ENCODE assay signal across 13 mouse cellular contexts in genomic region chr4:128755900-128756299, GRCm38 (mm10). TPM values are rescaled to one million over a fixed set of nuclear protein-coding genes. Genes with fewer than 3 reads are reported as not detected.
DNase-seq lines count a peak whose midpoint lies in the region; ATAC-seq lines count a peak whose summit lies in the region.
"Had no signal": no experiment of that assay in that cellular context is flagged by ENCODE, and none has a peak within 500 bp of the region (broad histone marks: within the 10 kb centered on the region; RNA-seq: fewer than 3 reads in every experiment).

No protein-coding gene starts in this region.

- H3K9me3 ChIP-seq in embryonic facial prominence, embryonic 12.5 days, result no peaks in the 10 kb centered on the region
- H3K9me3 ChIP-seq in hindbrain, embryonic 11.5 days (ENCODE audit: control insufficient read depth, low read length), result no peaks in the 10 kb centered on the region
- no peaks in the 10 kb centered on the region for H3K9me3 ChIP-seq in midbrain, embryonic 13.5 days
- no peaks in the 10 kb centered on the region for H3K9me3 ChIP-seq in liver, embryonic 12.5 days (replicated peaks)
- H3K9me3 ChIP-seq: kidney, embryonic 15.5 days had no signal

- no peak overlapping the region for H3K9ac ChIP-seq in embryonic facial prominence, embryonic 12.5 days
- no peak overlapping the region for H3K9ac ChIP-seq in hindbrain, embryonic 11.5 days (ENCODE audit: low read depth, low read length)
- no peak overlapping the region for H3K9ac ChIP-seq in midbrain, embryonic 13.5 days (replicated peaks)
- H3K9ac ChIP-seq in liver, embryonic 12.5 days, result no peak overlapping the region
- H3K9ac ChIP-seq: kidney, embryonic 15.5 days; liver, embryonic 14.5 days had no signal

- no peak overlapping the region for H3K4me2 ChIP-seq in embryonic facial prominence, embryonic 12.5 days (replicated peaks)
- no peak overlapping the region for H3K4me2 ChIP-seq in hindbrain, embryonic 11.5 days (replicated peaks; ENCODE audit: low read depth, low read length)
- no peak overlapping the region for H3K4me2 ChIP-seq in midbrain, embryonic 13.5 days (replicated peaks)
- H3K4me2 ChIP-seq in liver, embryonic 12.5 days, result no peak overlapping the region
- H3K4me2 ChIP-seq: heart, embryonic 11.5 days; kidney, embryonic 15.5 days had no signal

- H3K27ac ChIP-seq in embryonic facial prominence, embryonic 12.5 days, result peak overlapping the region; percentile 24; the same call in 1 of the 2 replicates
- H3K27ac ChIP-seq in hindbrain, embryonic 11.5 days (ENCODE audit: low read depth, low read length), result peak overlapping the region; percentile 71
- peak overlapping the region; percentile 76 for H3K27ac ChIP-seq in midbrain, embryonic 13.5 days
- no peak overlapping the region for H3K27ac ChIP-seq in liver, embryonic 12.5 days
- H3K27ac ChIP-seq: kidney, embryonic 15.5 days; liver, embryonic 14.5 days had no signal

- peak; percentile 33 for DNase-seq in heart, postnatal 4 days
- DNase-seq in heart, postnatal 36 days, result no peak
- no peak for DNase-seq in hindbrain, embryonic 11.5 days (ENCODE audit: low spot score)
- DNase-seq in embryo, embryonic 10 days (ENCODE audit: low spot score), result no peak
- DNase-seq in kidney, postnatal 4 days, result no peak
- DNase-seq: right cerebral cortex, adult 18-20 months had no signal

- intact Hi-C loops in heart, postnatal 36 days (cut with DNase I), result no loop called here

- no peaks in the 10 kb centered on the region for H3K4me1 ChIP-seq in embryonic facial prominence, embryonic 12.5 days
- H3K4me1 ChIP-seq in hindbrain, embryonic 11.5 days (replicated peaks; ENCODE audit: control insufficient read depth, insufficient read depth, low read length), result no peaks in the 10 kb centered on the region
- peaks cover 15% of the 10 kb centered on the region; the same call in 1 of the 2 replicates for H3K4me1 ChIP-seq in midbrain, embryonic 13.5 days (replicated peaks)
- H3K4me1 ChIP-seq in liver, embryonic 12.5 days, result peaks cover 22% of the 10 kb centered on the region

- peaks cover 32% of the 10 kb centered on the region for H3K36me3 ChIP-seq in embryonic facial prominence, embryonic 12.5 days
- peaks cover 3% of the 10 kb centered on the region; the same call in 1 of the 2 replicates for H3K36me3 ChIP-seq in hindbrain, embryonic 11.5 days (ENCODE audit: control insufficient read depth, insufficient read depth, low read length)
- peaks cover 36% of the 10 kb centered on the region for H3K36me3 ChIP-seq in midbrain, embryonic 13.5 days
- peaks cover 32% of the 10 kb centered on the region for H3K36me3 ChIP-seq in liver, embryonic 12.5 days

- no peak overlapping the region for H3K4me3 ChIP-seq in embryonic facial prominence, embryonic 12.5 days
- H3K4me3 ChIP-seq in hindbrain, embryonic 11.5 days (ENCODE audit: low read depth, low read length), result no peak overlapping the region
- no peak overlapping the region for H3K4me3 ChIP-seq in midbrain, embryonic 13.5 days (replicated peaks)
- no peak overlapping the region for H3K4me3 ChIP-seq in liver, embryonic 12.5 days
- H3K4me3 ChIP-seq: kidney, embryonic 15.5 days had no signal

- H3K27me3 ChIP-seq in embryonic facial prominence, embryonic 12.5 days, result no peaks in the 10 kb centered on the region
- no peaks in the 10 kb centered on the region for H3K27me3 ChIP-seq in hindbrain, embryonic 11.5 days (ENCODE audit: control insufficient read depth, insufficient read depth, low read length)
- no peaks in the 10 kb centered on the region for H3K27me3 ChIP-seq in midbrain, embryonic 13.5 days
- no peaks in the 10 kb centered on the region for H3K27me3 ChIP-seq in liver, embryonic 12.5 days (replicated peaks)
- H3K27me3 ChIP-seq: CH12.LX; kidney, embryonic 15.5 days had no signal

- WGBS in embryonic facial prominence, embryonic 12.5 days, result 74% methylated on average over 7 of the region's 7 CpGs
- WGBS in hindbrain, embryonic 11.5 days, result 83% methylated on average over 7 of the region's 7 CpGs
- 81% methylated on average over 7 of the region's 7 CpGs for WGBS in midbrain, embryonic 13.5 days
- 63% methylated on average over 7 of the region's 7 CpGs for WGBS in liver, embryonic 12.5 days (ENCODE audit: insufficient replicate concordance)

- ATAC-seq in embryonic facial prominence, embryonic 12.5 days (ENCODE audit: insufficient number of reproducible peaks, insufficient read depth, low FRiP score, low TSS enrichment), result no peak; the same call in 1 of the 2 replicates
- no peak for ATAC-seq in hindbrain, embryonic 11.5 days (ENCODE audit: low FRiP score)
- peak; percentile 22; the same call in 1 of the 2 replicates for ATAC-seq in midbrain, embryonic 13.5 days
- ATAC-seq in liver, embryonic 12.5 days, result no peak

RNA-seq across cellular contexts. Expression of gene A3galt2, which starts 0.7 kb away (rescaled TPM):
- under 1 TPM; 0.20 to 0.36 TPM for total RNA-seq in heart, postnatal 4 days (2021)
- total RNA-seq in heart, postnatal 36 days (2021), result under 1 TPM in 1 of 2 experiments, not detected in 1; 0.08 TPM
- 0.18 and 0.19 TPM in 2 replicates for polyA plus RNA-seq in embryonic facial prominence, embryonic 12.5 days (2016; fragmentation: Nextera tagmentation; extraction: Ambion mirVana)
- polyA plus RNA-seq in hindbrain, embryonic 11.5 days (2014; fragmentation: Nextera tagmentation; extraction: Ambion mirVana), result 0.42 and 0.51 TPM in 2 replicates
- 0.23 and 0.58 TPM in 2 replicates for polyA plus RNA-seq in midbrain, embryonic 13.5 days (2015; fragmentation: Nextera tagmentation; extraction: Ambion mirVana)
- 0.04 and 0.06 TPM in 2 replicates for polyA plus RNA-seq in liver, embryonic 12.5 days (2016; fragmentation: Nextera tagmentation; extraction: Ambion mirVana)

RNA-seq across cellular contexts. Expression of gene Zfp362, which starts 49.9 kb away (rescaled TPM):
- 10 to 100 TPM; 33.9 to 34.4 TPM for total RNA-seq in heart, postnatal 4 days (2021)
- 10 to 100 TPM; 12.5 to 14.3 TPM for total RNA-seq in heart, postnatal 36 days (2021)
- 52.3 and 55.7 TPM in 2 replicates for polyA plus RNA-seq in embryonic facial prominence, embryonic 12.5 days (2016; fragmentation: Nextera tagmentation; extraction: Ambion mirVana)
- 29.5 and 30.4 TPM in 2 replicates for polyA plus RNA-seq in hindbrain, embryonic 11.5 days (2014; fragmentation: Nextera tagmentation; extraction: Ambion mirVana)
- 38.8 and 44.0 TPM in 2 replicates for polyA plus RNA-seq in midbrain, embryonic 13.5 days (2015; fragmentation: Nextera tagmentation; extraction: Ambion mirVana)
- polyA plus RNA-seq in liver, embryonic 12.5 days (2016; fragmentation: Nextera tagmentation; extraction: Ambion mirVana), result 12.1 and 12.6 TPM in 2 replicates
